Mouse (Mus musculus) cerebellum, adult 9-11 months (tissue): ENCODE results near the gene Dnase1.
"Not testable (repeated sequence)": the region's sequence is repeated elsewhere in the genome, so short reads cannot be mapped to it uniquely, and the experiment has no call there.

Experiments
- DNase-seq: peaks from one replicate; pipeline ENCODE4 v3.0.0; 2022

Dnase1 gene

DNA sequence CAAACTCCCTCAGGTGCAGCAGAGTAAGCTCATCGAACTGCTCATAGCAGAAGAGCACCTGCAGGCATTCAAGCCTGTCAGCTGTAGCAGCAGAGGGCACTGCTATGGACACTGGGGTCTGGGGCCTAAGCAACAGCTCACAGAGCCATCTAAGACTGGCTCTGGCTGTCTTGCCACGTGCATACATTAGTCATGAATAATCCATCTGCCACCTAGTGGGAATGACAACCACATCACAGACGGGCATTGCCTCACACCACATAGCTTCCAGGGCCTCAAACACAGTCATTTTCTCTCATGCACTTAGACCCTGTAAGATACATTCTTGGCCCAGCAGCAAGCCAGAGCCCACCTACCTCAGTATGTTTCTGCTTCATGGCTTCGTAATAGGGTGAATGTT lies 8.8 kb downstream of the Dnase1 start:
- no peak for DNase-seq

DNA sequence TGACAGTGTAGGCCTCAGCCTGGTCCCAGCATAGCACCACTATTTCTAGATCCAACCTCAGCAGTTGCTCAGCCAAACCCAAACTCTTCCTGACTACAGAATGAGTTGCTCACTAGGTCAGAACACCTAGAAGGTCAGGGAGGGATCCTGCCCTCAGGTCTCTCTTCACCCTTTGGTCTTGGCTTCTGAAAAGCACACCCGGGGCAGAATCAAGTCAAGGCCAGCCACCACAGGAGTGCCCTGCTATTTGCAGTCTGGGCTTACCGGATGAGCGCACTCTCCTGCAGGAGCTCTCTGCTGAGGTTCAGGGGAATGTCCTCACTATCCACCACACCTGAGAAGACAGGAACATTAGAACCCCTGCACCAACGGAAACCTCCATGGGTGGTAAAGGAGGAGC lies 15.9 kb downstream of the Dnase1 start:
- DNase-seq: no peak

DNA sequence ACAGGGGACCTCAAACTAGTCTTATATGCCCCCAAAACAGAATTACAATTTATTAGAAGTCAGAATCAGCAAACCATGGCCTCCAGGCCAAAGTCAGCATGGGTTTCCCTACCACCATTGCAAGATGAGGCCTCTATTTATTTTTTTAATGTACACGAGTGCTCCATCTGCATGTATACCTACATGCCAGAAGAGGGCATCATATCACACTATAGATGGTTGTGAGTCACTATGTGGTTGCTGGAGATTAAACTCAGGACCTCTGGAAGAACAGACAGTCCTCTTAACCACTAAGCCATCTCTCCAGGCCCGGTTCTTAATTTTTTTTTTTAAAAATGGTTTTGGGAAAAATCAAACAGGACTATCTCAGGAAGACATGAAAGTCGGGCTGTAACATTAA lies 17.1 kb downstream of the Dnase1 start:
- no peak for DNase-seq

DNA sequence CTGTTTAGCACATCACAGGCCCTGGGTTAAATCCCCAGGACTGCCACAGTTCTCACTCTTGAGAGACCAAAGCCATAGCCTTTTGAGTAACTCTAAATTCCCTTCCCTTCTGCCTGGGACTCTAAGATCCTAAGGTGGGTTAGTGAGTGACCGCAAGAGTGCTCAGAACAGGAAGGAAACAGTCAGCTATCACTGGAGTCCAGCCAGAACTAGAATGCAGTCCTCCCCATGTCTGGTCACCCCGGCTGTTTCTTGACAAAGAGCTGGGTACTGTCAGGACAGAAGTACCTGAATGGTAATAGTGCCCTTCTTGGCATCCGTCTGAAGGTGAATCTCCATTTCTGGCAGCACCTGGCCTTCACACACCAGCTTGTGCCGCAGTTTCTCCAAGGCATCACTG lies 28.2 kb downstream of the Dnase1 start:
- DNase-seq: no peak

DNA sequence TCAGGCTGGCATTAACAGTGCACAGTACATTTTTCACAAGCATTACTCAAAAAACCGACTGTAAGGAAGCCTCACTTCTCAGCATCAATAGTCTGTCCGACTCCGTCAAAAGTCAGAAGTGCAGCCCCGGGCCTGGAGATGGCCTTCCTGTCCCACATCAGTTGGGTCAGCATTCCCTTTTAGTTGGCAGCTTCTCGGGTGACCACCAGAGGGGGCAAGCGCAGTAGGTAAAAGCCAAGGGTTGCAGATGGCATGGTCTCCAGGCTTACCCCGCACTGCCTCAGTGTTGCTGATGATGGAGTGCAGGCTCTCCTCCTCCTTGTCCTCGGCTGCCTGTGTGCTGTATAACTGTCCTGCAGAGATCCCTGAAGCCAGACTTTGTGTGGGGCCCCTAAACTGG lies 31.8 kb downstream of the Dnase1 start:
- peak; percentile 25 for DNase-seq

DNA sequence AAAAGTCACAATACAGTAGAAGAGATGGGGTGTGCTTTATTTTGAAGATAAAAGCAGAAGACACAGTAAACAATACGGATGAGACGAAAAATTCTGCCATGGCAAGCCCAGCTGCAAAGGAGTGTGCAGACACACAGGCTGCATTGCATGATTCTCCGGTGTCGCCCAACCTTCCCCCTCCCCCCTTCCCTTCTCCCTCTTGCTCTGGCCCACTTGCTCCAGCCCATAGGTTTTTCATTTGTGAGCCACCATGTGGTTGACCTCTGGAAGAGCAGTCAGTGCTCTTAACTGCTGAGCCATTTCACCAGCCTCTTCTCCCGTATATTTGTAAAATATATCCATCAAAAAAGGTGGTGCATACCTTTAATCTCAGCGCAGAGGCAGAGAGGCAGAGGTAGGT lies 37.6 kb downstream of the Dnase1 start:
- no peak for DNase-seq

DNA sequence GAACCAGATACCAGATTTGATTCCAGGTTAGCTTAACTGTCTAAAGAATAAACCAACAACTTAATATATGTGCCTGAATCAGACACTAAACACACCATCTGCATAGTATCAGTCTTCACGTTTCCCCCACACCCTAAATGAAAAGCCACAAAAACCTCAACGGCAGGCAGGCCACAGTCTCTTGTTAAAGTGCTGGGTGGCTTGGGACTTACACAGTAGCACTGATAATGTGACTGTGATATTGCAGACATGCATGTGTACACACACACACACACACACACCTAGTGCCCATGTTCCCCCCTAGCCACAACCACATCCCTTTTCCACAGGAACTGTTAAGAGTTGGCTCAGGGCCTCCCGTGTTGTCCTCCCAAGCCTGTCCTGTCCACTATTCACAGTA lies 38.1 kb downstream of the Dnase1 start:
- DNase-seq: no peak

DNA sequence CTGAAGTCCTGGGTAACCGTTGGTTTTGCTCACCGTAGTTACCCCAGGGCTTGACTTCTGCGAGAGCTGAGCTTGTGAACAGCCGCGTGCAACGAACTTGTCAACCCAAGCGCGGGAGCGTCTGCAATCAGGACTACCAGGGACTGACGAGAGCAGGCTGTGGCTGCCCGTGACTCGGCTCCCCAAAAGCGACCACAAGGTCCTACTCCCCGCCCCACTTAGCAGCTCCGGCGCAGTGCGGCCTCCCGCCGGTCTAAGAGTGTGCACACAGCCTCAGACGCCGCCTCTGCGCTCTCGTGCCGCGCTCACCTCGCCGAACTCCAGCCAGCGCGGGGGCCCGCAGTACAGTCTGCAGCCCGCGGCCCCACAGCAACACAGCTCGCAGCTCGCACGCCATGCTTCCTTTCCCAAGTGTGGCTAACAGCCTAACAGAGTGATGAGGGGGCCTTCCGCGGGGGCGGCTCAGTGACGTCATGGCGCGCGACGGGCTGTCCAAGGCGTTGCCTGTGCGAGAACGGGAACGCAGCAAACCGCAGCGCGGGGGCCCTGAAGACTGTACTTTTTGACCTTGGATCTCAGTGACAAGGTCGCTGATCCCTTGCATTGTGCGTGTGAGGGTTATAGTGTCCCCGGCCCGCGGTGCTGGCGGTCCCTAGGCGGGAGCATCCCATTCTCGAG lies 40.8 kb downstream of the Dnase1 start, which contains the start of gene Trap1:
TSS of gene Trap1 (minus strand) at position 444 of the 678 bp plus-strand sequence.
- peak; percentile 92 for DNase-seq

DNA sequence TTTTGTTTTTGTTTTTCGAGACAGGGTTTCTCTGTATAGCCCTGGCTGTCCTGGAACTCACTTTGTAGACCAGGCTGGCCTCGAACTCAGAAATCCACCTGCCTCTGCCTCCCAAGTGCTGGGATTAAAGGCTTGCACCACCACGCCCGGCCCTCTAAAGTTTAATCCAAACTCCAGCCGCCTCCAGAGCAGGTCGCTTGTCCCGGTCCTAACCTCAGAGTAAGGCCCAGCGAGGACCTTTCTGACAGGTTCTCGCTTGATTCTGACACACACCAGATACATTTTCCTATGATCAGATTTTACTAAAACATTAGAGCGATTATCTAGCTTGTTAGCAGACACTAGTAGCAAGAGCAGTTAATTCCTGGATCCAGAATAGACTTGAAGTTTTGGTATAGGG lies 41.6 kb downstream of the Dnase1 start:
- DNase-seq: not testable (repeated sequence)

DNA sequence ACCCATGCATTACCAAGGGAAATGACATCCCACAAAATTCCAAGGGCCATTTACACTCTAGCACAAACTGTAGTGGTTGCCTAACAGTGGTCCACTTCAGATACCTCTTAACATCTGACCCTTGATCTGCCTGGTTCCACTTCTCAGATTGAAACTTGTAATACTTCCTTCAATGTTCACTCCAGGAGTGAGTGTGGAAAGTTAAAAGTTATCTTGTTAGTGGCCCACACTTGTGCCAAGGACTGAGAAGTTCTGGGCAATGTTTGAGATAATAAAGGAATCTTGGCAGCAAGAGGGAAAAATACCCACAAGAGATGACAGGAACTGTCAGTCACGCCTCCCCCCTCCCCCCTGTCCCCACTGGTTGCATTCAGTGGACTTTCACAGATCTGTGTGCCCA lies 42.9 kb downstream of the Dnase1 start:
- DNase-seq: no peak

DNA sequence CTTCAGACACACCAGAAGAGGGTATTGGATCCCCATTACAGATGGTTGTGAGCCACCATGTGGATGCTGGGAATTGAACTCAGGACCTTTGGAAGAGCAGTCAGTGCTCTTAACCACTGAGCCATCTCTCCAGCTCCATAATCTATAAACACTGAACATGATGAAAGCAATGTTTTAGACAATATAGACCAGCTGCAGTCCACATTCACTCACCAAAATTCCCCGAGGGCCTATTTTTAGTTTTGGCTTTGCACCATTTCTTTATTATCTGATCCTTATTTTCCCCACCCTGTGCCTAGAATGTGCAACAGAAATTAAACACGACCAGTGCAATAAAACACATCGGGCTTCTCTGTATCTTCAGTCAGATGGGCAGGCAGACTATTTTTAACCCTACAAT lies 43.7 kb downstream of the Dnase1 start:
- not testable (repeated sequence) for DNase-seq

DNA sequence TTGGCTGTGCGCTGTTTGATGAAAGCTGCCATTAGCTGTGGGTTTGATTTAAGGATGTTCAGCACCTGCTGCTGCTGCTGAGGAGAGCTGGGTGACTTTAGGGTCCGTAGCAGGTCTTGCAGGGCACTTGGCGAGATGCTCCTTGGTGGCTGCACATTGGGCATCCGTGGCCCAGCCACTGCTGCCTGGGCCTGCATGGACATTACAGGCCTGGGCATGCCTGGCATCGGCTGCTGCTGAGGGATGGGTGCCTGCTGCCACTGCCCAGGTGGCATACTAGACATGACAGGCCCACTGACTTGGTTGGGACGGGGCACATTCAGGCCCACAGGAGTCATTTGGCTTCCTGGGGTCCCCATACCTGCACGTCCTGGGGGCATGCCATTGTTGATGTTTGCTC lies 48.3 kb downstream of the Dnase1 start:
- no peak for DNase-seq

DNA sequence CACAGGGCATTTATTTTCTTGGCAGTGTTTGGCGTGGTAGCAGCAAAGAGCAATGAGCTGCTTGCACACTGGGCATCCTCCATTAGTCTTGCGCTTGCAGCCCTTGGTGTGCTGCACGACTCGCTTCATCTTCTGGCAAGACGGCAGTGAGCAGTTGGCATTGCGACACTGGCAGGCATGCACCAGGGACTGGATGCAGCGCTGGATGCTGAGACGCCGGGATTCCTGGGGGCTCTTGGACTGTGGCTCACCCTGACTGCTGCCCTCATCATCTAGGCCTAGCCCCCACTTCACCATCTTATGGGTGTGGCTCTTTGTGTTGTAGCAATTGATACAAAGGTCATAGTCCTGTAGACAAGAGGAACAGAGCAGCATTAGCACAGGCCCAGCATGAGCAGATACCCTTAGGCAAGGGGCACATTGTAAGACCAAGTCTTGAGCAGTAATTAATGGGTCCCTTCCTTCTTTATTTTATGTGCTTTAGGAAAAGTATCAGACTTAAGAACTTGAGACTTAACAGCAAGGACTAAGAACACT lies 49.2 kb downstream of the Dnase1 start:
- DNase-seq: no peak

DNA sequence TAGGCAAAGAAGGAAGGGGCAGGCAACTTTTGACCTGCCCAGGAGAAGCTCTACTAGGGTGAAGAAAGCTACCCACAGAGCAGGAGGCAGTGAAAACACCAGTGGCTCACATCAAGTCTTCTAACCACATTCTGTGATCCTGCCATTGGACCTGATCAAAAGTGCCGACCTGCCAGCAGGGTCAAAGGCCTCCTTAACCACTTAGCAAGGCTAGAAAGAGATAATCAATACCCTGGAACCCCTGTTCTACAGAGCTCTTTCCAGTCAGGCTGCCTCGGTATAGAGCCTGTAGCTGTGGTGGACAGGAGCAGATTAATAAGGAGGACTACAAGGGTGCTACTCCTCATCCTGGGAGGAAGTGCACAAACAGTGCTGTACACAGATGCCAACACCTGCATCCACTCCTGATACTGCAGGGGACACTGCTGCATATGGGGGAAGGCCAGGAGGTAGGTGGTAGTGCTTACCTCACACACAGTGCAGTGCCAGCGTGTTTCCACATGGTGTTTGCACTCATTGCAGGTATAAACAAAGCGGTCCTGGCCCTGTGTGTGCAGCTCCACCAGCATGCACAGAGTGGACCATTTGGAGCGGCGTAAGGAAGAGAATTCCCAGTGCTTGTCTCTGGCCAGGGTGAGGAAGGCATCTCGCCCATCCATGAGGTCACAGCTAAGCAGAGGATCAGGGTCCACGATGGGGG lies 50.6 kb downstream of the Dnase1 start:
- no peak for DNase-seq
